Mouse (Mus musculus): ENCODE measurements at regions not wholly inside any gene's neighbourhood (a gene's known extent, or its start where the extent isn't known, plus 50 kb on each side); places are given as distances from the start of the nearest gene placed in this dataset.

GRCm38 (mm10) chr6:148605226-148605625, 161.0 kb upstream of the Tmtc1 start:
- TF ChIP-seq CTCF (IDR thresholded peaks at IDR 0.05; ENCODE audit: low read depth) (no peak), EP300 (optimal IDR thresholded peaks at IDR 0.05) (no peak)

Data from stomach, postnatal 0 days (tissue).